Mouse (Mus musculus) urinary bladder, postnatal 10 days (tissue): ENCODE measurements around the gene Cox6b2.

ENCODE experiments used
- DNase-seq: peaks from one replicate; pipeline ENCODE4 v3.0.0; 2022; ENCODE audit warnings: low spot score

Cox6b2 gene

DNA sequence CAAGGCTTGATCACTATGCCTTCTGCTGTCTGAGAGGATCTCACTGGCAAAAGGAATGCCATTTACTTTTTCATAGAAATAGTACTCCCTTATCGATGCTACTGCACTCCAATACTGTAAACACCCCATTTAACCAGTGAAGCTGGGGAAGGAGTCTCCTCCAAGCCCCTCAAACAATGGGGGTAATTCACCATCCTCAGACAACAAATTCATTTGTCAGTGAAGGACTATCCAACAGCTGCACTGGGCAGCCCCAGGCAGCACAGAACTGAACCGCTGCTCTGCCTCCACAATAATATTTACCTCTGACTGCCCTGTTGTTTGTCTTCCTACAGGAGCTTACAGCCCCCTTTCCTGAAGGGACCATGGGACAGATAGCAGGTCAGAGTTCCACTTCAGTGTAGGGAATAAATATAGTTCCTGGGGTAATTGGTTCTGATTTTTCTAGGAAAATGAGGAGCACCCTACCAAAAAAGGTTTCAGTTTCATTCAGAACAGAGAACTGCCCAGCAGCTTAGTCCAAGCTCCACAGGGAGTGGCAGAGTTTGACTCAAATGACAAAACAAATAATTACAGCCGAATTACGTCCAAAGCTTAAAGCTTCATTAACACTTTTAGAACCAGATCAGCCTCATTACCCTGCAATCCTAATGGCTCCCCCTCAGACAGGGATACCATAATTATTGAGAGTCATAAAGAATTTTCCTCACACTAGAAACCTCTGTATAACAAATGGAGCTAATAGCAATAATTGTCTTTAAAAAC, 12.2 kb upstream of the Cox6b2 start:
- no peak for DNase-seq

DNA sequence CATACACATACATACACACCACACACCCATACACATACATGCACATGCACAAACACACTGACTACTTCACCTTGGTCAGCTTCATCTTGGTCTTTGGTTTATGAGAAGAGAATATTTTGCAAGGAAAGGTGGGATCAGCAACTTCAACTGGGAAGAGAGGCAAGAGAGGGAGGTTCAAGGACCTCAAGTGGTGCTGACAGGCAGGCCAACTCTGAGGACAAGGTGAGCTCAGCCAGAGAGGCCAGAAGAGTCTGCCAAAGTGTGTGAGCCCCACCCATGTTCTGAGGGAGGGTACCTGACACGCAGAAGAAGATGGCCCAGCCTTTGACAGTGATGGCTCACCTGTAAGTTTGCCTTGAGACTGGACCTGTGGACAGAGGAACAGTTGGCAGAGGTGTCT, 6.8 kb upstream of the Cox6b2 start:
- DNase-seq, result no peak

DNA sequence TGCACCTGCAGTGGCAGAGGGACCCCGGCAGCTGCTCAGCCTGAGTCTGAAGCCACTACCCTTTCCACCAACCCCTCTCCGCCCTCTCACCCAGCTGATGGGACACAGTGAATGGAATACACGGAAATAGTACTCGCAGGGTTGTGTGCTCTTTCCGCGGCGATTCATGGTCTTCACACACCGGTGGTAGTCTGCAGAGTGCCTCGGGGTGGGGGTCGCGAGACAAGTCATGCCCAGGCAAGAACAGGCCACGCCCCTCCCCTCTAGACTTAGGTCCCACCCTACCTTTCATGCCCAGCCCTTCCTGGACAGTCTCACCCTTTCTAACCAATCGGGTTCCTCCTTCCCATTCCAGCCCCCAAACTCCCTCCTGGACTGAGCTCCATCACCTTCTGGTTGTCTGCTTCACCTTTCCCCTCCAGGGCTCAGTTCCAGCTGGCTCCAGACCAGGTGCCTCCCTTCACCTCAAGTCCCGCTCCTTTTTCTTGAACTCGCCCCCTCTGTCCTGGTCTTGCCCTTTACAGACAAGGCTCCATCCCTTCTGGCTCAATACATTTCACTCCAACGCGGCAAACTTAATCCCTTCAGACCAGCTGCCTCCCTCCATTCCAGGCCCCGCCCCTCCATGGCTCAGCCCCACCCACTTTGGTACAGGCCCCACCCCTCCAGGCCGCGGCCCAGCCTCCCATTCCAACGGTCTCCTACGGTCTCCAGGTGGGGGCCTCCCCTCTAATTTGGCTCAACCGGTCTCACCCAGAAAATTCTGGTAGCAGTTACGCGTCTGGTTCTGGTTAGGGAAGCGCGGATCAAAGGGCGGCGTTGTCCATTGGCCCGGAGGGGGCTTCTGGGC, 698 bp downstream of the Cox6b2 start:
- DNase-seq, result no peak

DNA sequence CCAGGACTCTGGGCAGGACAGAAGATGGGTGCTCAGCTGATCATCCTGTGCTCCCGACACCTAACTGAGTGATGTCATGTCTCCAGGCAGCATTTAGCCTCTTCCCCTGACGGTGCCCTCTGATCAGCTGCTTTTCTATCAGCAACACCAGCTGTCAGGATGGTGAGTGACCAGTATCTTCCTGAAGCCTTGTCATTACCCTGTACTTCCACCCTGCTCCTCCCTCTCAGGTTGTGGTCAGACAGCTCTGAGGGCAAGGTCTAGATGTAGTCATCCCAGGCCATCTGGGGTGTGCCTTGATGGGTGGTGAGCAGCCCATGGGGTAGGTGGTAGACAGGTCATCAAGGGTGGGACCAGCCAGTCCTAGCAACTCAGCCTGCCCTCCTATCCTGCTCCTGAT, 3.7 kb downstream of the Cox6b2 start:
- no peak for DNase-seq

DNA sequence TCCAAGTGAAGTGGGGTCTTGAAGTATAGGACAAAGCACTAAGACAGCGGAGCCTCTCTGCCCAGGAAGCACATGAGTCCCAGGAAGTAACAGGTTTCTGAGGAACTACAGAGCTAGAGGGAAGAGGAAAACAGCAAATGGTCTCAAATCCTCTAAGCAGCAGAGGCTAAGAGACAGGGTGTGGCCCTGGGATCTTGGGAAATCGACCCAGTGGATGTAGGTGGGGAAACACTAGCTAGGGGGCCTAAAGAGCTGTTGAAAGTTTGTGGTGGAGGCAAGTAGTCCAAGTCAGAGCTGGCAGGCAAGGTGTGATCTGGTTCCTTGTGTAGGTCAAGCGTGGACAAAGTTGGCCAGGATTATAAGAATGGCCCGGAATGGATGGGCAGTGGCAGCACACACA, 4.6 kb downstream of the Cox6b2 start:
- no peak for DNase-seq

DNA sequence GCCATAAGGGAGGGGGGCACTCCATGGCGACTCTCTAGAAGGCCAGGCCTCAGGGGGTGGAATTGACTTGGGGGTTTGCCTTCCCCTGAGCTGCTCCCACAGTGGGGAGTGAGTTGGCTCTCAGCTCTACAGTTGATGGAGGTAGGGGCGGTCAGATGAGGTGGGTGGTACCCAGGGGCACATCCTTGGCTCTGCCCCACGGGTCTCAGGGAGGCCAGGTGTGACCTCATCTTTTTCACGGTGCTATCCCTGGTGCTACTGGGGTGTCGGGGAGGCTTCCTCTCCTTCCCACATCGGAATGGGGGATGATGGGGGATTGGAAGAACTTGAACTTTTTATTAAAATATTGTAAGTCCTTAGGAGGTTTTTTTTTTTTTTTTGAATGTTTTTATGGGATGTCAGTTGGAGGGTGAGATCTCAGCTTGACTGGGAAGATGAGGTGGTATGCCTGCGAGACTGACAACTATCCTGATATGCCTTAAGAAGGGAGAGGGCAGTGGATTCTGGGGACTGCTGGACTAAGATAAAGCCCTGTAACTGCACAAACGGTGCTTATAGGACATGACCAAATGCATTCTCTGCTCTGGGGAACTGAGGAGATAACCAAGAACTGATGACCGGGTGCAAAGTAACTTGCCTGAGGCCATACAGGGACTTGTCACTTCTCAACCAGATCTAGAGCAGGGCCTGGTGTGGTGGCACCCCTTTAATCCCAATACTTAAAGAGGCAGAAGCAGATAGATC, 5.6 kb downstream of the Cox6b2 start:
- DNase-seq, result no peak

DNA sequence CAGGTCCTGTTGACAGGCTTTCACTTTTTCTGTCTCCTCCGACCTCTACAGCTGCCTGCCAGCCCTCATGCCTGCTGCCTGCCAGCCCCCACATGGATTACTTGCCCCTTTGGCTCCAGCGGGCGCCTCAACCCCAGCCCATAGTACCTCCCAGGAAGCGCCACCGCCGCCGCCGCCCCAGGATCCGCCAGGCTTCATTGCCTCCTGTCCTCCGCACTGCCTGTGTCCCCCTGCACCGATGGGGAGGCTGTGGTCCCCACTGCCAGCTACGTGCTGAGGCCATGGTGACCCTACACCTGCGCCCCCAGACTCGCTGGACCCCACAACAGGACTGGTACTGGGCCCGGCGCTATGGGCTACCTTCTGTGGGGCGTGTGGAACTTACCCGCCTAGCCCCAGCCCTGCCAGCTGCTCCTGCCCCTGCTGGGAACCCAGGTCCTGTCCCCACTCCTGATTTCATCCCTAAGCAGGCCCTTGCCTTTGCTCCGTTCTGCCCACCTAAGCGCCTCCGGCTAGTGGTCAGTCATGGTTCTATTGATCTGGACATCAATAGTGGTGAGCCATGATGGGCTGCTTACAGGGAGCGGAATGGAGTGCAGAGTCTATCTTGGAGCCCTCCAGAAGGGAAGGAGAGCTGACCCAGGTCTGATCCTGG, 6.4 kb downstream of the Cox6b2 start:
- no peak for DNase-seq

DNA sequence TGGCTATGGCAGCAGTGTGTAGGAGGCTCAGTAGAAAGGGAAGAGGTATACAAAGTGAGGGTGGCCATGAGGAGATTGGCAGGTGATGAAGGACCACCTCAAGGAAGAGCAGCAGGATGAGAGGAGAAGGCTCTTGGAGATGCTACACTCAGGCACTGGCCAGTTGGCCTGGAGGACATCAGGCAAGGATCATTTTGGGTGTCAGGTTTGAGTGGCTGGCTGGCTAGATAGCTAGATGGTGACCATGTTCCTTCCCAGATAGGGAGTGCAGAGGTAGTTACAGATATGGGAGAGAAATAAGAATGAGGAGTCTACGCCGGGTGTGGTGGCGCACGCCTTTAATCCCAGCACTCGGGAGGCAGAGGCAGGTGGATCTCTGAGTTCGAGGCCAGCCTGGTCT, 8.0 kb downstream of the Cox6b2 start:
- DNase-seq, result no peak

DNA sequence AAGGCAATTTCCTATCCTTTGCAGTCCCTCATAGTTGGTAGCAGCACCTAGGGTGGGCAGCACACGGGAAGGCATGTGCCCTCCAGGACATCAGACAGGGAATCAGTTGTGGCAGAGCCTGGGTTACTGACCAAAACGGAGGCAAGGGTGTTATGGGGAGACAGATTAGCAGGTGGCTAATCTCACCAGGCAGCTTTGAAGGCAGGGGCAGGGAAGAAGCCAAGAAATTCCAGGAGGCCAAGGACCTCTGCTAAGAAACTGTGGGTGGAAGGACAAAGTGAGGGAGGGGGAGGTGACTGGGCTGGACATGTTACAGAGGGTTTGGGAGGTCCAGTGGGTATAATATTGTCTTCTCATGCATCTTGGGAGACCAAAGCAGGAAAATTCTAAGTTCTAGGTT, 9.5 kb downstream of the Cox6b2 start:
- no peak for DNase-seq

DNA sequence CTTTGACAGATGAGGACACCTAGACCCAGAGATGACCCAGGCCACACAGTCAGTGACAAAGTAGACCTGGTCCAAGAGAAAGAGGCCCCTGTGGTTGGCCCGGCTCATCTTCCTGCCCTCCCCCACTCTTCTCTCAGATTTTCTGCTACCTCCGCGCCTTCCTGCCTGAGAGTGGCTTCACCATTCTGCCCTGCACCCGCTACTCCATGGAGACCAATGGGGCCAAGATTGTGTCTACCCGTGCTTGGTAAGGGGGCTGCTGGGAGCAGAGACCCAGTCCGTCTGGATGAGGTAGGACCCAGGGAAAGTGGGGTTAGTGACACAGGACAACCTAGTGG, 10.4 kb downstream of the Cox6b2 start:
- no peak for DNase-seq

DNA sequence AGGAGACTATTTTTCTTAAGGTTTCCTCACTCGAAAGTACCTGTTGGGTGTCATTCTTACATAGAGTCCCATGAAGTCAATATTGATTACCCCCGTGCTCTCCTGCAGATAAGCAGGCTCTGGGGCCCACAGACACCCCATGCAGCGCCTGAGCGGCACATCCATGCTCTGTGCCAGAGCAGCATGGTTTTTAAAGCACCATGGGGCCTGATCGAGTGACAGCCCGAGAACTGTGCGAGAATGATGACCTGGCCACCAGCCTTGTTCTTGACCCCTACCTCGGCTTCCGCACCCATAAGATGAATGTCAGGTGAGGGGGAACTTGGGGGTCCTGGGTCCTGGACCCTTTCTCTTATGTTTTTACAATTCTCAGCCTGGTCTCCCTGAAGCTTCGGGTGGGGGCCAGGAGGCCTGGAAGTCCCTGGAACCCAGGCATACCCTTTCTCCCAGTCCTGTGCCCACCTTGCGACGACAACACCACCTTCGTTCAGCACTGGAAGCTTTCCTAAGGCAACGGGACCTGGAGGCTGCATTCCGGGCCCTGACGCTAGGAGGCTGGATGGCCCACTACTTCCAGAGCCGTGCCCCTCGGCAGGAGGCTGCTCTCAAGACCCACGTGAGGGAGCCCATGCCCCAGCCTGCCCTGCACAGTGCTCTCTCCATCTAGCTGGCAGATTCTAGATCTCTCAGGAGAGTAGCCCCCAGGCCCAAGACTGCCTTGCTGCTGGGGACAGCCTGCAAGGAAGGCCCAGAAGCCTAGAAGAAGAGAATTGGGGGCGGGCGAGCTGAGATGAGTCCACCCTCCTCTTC, 11.0 kb downstream of the Cox6b2 start:
- no peak for DNase-seq

DNA sequence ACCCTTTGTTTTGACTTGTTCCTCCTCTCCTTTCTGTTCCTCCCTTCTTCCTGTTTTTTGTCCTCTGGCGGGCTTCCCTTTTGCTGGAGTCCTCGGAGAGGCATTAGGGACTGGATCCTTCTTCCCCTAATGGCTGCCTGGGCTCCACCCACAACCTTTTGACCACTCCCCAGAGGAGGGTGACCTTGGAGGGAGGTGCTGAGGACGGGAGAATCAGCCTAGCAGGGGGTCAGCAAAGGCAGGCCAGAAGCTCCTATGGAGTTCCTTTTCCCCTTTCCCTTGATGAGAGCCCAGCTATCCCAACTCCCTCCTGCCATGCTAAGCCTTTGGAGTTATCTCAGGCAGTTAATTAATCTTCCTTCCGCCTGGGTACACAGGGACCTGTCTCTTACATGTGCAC, 11.7 kb downstream of the Cox6b2 start:
- DNase-seq, result no peak

DNA sequence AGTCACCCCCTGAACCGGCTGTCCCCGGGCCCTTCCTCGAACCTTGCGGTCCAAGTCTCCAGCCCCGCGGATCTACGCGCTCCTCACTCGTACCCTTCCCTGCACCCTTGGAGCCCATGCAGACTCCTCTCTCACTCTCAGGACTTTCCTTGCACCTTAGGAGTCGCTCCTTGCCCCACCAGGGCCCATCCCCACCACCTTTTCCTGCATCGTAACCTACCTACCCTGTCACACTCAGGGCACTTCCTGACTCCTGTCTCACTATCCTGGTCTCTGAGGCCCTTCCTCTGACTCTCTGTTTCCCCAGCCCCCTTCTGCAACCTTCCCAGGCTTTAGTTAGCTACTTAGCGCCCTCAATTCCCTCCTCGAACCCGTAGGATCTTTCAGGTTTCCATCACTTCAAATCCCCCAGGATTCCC, 12.6 kb downstream of the Cox6b2 start:
- DNase-seq, result no peak

DNA sequence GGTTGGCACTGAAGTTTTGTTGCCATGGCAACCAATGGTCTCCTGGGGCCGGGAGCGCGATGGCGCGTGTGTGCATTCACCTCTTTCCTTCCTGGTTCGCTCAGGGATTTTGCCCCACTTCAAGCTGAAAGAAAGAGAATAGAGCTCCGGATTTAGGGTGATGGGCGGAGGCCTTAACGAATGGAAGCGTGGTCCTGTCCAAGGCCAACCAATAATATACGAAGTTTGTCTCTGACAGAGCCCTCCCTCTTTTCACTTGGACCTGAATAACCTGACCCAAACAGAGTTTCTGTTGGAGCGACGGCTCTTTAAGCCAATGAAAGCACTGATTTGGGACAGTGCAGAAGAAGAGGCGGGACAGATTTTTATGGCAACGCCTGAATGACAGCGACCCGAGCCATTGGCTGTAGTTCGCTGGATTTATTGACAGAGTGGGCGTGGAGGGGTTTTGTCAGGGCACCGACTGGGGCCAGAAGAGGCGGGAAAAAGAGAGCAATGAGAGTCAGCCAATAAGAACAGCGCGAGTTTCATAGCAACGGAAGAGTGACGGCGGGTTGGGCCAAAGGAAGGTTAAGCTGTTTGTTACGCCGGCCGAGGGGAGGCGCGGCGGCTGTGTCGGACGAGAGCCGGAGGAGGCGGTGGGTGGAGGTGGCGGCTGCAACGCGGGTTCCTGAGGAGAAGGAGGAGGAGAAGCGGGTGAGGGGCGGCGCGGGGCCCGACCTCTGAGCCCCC, 13.2 kb downstream of the Cox6b2 start, which contains the start of gene Kmt5c:
TSS of gene Kmt5c (plus strand) at position 572 of the 732 bp plus-strand sequence.
- DNase-seq, result peak; percentile 94

DNA sequence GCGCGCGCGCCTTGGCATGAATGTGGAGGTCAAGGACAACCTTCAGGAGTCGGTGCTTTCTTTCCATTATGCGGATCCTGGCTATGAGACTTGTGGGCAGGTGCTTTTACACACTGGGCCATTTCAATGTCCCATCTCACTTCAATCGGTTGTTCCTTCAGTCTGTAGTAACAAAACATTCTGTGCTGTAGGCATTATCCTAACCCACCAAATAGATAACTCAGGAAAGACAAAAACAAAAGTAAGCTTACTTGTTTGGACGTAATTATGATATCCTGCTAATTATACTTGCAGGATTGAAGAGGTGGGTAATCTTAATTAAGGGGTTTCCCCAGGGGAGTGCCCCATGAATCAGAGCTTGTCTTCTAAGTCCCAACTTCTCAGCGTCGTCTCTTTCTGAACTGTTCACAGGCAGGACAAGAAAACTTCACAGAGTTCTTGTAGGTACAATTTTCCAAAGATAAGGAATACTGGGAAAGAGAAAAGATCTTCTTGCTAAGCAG, 13.8 kb downstream of the Cox6b2 start:
- no peak for DNase-seq

DNA sequence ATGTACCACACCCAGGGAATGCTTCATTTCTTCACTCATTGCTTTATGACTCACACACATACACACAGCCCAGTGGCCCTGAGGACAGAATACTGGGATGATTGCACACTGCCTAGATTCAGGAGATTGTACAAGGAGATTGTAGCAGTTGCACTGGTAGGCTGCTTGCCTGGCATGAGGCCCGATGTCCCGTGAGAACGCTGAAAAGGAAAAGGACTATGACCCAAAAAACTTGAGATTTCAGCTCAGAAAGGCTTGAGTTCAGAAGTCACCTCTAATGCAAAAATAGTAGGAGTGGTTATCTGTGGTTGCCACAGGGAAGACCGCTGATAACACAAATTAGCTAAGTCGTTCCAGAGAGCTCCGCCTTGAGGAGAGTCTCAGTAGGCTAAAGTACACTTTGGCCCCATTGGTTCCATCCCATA, 19.9 kb downstream of the Cox6b2 start:
- no peak for DNase-seq

DNA sequence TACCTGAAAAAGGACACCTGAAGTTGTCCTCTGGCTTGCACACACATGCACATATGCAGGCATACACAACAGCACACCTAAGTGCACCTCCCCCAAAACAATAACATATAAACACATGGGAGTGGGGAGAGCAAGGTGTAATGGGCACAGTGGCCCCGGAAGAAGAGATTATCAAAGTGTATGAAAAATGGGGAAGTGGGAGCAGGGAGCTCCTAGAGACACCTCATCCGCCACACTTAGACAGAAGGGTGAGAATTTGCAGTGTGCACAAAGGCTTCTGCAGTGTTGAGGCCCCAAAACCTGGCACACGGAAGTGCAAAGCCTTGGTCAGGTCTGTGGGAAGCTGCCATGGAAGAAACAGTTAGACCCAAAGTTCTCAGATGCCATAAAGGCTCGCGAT, 21.8 kb downstream of the Cox6b2 start:
- no peak for DNase-seq

DNA sequence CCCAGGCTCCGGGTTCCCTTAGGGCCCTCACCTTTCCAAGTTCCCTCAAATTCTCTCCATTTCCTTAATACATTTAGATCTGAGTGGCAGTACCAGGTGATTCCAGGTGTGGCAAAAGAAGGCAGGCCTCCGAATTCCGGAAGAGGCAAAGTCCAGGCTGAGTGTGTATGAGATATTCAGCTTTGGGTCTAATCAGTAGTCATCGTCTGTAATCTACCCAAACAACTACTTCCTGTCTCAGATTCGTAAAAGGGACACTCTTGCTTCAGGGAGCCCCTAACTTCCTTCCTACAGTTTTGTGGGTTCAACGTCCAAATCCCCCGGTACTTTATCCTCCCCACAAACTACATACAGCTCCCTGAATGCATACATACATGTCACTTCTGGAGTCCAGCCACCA, 27.7 kb downstream of the Cox6b2 start, which contains the start of gene Tmem150b:
TSS of gene Tmem150b (minus strand) at position 81 of the 400 bp plus-strand sequence.
- DNase-seq, result no peak

DNA sequence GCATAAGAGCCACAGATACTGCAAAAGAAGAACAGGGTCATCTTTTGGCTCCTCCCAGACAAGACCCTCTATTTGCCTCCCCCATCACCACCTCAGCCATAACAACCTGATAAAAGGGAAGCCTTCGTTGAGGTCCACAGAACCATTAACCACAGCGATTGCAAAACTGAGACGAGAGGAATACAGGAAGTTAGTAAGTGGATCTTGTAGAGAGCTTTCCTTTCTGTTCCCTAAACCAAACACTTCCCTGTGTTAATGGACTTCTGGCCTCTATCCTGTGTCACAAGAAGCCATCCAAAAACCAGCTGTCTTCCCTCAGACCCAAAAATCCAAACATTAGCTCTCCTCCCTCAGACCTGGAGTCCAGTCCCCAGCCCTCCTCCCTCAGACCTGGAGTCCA, 28.5 kb downstream of the Cox6b2 start:
- no peak for DNase-seq

DNA sequence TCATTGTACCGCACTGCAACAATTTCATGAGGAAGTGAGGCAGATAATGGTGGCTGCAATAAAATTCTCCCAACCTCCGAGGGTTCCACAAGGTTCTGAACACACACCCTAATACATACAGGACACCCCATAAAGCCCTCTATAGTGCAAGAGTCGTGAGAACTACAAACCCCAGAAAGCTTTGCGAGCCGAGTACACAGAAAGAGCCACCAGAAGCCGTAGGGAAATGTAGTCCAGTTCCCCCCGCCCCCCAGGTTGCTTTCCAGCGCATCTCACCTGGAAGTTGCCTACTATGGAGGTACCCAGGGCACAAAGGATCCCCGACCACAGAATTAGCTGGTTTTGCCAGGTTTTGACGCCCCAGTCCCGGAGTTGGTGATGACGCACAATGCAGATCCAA, 29.4 kb downstream of the Cox6b2 start:
- no peak for DNase-seq
